Mouse (Mus musculus) gastrocnemius, postnatal 25 days (tissue): Measurements from ENCODE around the gene Hmcn1. TPM values are rescaled to one million over a fixed set of nuclear protein-coding genes. Genes with fewer than 3 reads are reported as not detected.

ENCODE experiments used
- DNase-seq: peaks from one replicate; pipeline ENCODE4 v3.0.0; 2022
- total RNA-seq, 2 experiments: library from RNA; stranded (reverse); gene quantifications; 1 replicate in 1 of 2; 2 replicates in 1 of 2; pipeline ENCODE4 v1.2.3; 2021

Hmcn1 gene
- total RNA-seq, 2 experiments from 2014 or later, result 7.9 to 8.6 TPM

DNA sequence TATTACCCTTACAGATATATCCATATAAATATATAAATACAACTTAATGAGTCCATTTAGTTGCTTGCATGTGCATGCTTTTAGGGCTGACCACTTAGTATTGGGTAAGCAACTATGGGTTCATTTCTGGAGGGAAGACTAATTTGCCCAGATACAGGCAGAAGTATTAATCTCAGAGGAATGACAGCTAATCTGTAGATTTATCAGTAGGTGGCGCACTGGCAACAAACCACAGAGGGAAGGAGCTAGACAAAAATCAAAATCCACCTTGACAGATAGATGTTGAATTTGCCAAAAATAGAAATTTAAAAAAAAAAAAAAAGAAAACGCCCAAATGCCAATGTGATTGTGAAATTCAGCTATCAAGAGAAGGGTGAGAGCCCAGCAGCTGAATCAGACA, 213.3 kb downstream of the Hmcn1 start:
- DNase-seq, result no peak

DNA sequence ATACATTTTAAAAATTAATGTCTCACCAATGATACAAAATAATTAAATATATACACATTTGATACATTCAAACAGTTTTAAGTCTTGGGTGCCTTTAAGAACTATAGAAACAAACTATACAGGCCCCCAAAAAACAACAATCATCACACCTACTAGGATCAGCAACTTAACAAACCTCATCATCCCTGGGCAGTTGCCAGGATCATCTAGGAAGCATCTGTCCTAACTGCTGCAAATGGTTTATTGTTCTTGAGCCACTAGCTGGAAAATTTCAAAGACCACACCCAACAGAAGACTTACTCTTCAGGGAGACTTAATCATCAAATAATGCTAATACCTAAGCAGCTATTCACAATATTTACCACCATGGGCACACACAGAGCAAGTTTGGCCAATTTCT, 216.5 kb downstream of the Hmcn1 start:
- no peak for DNase-seq

DNA sequence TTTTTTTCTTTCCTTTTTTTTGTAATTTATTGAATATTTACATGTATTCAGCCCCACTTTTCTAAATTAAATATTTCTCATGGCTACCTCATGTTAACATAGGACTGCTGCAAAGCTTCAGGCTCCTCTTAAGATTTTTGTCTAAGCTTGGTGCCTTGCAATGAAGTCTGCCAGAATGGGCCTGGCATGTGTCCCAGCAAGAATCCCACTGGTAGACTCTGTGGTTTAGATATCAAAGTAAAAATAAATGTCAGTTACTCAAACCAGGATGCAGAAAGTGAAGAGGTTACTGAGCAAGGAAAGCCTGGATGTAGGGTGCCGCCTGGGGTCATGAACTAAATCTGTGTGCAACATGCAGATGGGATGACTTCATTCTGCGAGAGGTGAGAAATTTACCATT, 217.5 kb downstream of the Hmcn1 start:
- DNase-seq, result no peak

DNA sequence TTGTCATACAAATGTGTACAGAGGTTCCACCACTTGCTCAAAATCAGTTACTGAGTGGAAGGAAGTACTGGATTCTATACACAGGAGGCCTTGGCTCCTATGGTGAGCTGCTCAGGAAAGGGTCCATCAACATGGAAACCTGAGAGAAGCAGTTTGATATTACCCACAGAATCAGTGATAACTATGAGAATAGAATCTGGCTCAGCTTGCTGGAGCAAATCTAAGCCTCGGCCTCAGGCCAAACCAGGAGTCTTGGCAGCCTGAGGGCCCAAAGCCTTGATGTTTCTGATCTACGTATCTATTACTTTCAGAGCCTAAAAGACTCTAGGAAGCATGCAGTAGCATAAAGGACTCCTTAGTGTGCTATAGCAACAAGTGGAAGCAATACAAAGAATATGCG, 220.3 kb downstream of the Hmcn1 start:
- DNase-seq, result no peak

DNA sequence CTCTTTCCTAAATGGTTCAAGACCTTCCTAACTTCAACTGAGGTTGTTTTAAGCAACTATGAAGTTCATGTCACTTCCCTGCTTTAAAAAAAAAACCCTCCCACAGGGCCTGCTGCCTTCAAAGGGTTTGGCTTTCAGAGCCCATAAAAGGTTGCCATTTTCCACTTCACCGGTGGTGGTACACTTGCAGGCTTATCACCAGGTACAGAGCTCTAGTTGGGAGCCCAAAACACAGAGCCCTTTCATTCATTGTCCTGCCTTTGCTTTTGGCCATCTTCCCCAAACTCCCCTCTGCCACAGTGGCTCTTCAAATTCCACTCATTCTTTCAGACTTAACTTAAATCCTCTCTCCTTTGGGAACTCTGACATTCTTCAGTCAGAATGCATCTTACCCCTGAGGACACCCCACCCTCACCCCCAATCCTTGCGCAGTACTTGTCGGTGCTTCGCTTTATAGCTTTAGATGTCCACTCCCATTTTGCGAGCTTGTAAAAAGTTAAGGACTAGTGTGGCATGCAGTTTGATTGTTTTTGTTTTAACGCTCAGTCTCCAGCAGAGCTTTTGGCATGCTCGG, 222.2 kb downstream of the Hmcn1 start:
- no peak for DNase-seq

DNA sequence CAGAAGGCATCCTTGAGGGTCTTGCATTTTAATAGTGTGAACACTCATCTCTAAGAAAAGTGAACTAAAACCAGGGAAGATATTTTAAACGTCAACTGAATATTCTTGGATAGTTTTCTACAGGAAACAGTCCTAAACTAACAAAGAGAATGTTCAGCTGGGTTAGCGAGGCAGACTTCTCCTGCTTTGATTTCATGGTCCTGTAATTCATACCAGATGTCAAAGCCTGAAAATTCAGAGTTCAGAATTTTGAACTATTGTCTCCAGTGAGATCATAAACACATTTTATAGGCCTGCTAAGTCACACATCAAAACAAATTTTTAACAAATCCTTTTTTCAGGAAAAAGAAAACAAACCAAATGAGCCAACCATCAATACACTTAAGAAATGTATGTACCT, 223.4 kb downstream of the Hmcn1 start:
- DNase-seq, result no peak

DNA sequence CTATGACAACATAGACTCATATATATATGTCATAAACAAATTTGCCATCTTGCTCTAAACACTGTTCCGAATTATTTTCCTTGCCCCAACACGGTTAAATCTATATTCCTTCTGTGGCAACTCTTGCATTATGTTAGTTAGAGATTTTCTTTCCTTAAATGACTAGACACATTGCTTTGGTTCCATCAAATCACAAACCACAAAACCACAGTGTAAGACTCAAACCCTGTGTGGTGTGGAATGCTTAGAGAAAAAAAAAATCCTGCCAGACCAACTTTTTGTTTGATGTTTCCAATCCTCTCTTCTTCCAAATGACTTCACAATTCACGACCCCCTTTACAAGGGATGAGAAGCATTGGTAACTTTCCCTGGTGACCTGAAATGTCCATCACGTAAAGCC, 231.6 kb downstream of the Hmcn1 start:
- DNase-seq, result no peak

DNA sequence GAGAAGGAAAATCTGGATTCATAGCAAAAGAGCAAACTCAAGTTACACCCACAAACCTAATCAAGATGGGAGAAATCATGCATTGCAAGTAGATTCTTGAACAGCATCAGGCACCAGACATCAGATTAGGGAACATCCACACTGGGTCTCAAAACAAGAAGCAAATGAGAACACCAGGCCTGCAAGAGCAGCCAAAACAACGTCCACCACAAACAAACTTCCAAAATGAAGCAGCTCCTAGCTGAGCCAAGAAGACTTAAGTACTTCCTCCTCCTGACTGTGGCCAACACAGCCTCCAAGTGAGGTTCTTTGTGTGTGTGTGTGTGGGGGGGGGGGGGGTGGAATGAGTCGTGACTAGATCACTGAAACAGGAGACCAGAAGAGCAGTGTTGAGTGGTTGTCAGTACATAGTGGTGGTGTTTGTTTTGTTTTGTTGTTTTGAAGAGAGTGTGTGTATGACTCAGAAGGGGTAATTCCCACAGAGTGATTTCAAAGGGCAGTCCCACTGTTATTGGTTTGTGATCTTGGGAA, 232.4 kb downstream of the Hmcn1 start:
- DNase-seq, result peak; percentile 33

DNA sequence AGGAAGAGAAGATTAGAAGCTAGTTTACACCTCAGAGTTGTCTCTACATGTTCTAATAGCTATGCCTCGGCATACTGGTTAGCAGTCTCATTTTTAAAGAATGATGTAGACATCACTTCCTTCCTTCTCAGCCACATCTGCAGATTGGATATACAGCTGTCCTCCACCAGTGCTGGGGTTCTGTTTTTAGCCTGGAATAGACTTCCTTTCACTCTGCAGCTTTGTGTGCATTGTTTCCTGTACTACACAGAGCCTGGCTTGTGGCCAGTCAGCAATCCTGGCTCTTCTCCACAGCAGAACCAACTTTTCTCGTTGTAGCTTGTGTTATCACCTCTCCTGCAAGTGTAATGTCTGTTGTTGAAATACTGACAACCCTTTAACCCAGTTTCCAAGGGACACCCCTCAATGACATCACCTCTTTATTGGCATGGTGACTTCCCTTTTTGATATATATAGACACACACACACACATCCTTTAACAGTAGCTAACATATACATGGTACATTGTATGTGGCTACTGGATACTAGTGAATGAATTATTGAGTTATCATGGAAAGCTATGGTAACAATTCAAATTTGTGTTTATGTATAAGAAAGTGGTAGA, 233.7 kb downstream of the Hmcn1 start:
- no peak for DNase-seq

DNA sequence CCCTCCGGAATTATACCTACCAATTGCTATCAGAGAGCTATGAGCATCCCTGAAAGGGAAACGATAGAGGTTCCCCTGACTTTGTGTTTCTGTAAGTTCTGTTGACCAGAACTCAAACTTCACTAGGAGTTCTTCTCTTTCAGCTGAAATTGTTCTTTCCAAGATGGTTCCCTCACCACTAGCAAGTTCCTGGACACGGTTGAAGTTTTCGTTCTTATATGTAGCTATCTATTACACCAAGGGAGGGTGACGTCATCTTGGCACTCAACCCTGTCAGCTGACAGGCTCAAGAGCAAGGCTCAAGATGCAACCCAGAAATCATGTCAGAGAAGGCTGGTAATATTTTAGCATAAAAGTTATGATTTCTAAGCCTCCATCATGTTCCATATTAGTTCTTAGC, 239.3 kb downstream of the Hmcn1 start:
- no peak for DNase-seq

DNA sequence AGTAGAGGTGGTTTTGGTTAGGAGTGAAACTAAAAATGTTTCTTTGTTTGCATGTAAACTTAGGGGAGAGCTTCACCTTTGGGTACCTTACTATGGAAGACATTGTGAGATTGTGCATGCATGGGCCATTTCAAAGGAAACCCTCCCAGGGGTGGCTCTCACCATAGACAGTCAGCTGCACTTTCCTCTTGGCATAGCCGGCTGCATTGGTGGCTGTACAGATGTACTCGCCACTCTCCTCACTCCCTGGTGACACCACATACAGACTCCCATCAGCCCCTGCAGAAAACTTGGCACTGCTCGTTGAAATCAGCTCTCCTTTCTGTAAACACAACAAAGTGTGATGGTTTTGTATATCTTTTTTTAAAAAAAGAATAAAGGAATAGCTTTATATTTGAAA, 244.5 kb downstream of the Hmcn1 start:
- DNase-seq, result no peak

DNA sequence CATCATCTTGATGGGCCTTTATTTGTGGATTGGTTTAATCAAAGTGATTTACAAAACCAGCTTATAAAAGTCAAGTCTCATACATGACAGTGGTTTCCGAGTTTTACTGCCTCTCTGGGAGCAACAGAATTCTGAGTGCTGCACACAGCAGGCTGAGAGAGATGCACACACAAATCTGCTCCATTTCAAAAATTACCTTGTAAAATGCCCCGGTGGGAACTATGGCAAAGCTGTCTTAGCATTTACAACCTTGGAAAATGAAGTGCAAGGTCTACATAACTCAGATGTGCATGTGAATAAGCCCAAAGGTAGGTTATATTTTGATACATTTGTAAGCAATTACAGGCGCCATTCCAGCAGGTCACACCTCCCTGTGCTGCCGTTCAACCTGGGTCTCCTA, 245.5 kb downstream of the Hmcn1 start:
- DNase-seq, result no peak

DNA sequence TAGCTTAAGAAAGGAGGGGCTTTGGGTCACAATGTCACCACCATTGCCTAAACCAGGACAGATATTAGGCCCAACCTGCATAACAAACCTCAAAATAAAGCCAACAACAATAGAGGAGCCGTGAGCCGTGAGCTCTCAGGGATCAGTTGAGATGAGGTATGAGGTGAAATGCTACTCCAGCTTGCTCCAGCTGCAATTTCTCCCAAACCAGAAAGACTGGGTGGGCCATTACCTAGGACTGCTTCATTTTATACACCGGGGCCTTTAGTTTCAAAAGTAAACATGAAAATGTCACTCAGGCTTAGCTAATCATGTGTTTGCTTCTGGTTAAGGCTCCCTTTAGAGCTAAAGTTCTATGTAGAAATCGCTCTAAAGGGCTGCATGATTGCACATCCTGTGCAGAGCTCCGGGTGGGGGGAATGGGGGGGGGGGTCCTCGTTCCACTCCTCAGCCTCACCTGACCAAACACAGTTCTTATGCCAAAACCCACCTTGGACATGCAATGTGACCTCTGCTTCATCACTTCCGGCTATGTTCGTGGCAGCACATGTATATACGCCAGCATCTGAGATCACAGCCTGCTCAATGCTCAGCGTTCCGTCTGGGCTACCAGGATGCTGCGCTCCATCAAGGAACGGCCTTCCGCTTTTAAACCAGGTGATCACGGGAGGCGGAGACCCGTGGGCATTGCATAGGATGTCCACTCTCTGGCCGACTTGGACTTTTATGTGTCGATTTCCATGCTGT, 250.0 kb downstream of the Hmcn1 start:
- no peak for DNase-seq

DNA sequence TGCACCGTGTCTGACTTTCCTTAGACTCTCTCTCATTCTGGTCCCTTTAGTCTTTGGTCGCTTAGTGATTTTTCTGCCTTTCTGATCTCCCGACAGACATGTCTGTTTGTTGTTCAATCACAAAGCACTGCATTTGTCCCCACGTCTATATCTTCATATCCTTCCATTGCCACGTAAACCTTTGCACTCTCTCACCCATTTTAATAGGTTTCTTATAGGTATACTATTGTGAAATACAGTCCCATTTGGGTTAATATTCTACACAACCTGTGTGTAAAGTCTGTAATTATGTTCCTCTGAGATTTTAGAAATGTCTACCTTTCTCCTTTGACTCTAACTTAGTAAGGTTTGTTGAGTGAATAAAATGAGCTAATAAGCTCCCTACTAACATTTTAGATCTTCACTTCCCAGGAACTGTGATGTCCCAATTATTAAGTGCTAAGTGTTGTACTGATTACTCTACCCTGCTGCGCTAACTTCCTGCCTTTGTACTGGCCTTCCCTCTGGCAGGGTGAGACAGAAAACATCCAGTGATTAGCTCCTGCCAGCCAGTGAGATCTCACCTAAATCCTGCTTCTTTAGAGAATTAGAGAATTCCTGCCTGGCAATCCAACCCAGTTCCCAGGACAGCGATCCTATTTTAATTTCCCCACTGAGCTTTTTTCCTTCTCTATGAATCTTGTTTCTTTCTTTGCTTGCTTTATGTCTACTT, 250.7 kb downstream of the Hmcn1 start:
- DNase-seq, result no peak

DNA sequence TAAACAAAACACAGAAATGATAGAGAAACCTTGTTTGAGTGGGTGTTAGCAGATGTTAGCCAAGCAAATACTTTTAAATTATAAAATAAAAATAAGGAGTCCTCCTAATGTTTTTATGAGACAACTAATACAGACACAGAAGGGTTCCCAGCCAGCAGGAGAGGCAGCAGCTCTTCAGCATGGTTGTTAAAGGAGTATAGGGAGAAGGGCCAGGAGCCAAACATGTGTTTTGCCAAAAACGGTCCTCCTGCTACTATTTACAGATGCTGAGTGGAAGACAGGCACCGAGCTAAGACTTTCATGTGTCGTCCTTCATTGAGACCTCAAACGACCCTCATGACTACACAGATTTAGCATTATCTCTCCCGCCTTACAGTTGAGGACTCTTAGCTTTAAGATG, 281.8 kb downstream of the Hmcn1 start:
- peak; percentile 27 for DNase-seq

DNA sequence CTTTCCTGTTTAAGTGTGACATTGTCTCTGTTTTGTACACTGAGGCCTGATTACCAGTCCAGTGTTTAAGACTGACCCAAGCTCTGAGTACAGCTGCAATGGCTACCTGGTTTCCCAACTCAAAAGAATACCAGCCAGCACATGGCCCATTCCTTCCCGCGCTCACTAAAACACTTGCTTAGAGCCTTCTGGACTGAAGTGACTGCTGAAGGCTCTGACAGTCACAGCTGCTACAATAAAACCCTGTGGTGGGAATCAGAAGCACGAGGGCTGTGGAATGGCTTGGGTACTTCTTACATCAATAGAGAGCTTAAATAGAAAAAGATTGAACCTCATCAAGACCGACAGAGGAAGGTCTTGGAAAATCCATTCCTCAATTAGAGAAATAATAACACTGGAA, 286.7 kb downstream of the Hmcn1 start:
- no peak for DNase-seq

DNA sequence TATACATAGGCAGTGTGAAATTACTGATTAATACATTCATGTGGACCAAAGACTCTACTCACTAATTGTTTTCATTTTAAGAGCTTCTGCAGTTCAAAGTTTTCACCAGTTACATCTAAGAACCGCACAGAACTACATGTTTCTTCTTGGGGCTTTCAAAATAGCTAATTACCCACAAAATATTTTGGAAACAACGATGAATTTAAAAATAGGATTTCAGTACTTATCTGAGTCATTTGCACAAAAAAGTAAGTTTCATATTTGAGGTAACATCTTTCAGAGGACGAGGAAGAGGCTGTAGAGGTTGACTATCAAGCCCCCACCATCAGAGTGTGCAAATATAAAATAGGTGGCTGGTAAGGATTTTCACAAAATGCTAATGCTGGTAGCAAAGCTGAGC, 295.5 kb downstream of the Hmcn1 start:
- DNase-seq, result no peak

DNA sequence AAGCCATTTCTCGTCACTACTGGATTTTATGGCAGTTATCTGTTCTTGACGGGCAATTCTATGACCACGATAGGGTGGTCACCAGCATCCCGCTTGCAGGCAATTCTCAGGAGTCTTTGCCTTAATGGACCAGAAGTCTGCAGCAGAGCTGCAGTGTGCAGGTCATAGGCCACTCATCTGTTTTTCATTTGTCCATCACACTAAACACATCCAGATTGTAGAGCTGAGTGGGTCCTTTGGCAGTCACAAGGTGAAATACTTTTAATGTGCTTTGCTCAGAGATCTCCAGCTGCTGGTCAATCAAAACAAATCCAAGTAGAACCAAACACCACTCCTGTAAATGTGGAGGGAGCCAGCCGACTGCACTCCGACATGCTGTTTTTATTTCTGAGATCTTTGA, 311.2 kb downstream of the Hmcn1 start:
- no peak for DNase-seq

DNA sequence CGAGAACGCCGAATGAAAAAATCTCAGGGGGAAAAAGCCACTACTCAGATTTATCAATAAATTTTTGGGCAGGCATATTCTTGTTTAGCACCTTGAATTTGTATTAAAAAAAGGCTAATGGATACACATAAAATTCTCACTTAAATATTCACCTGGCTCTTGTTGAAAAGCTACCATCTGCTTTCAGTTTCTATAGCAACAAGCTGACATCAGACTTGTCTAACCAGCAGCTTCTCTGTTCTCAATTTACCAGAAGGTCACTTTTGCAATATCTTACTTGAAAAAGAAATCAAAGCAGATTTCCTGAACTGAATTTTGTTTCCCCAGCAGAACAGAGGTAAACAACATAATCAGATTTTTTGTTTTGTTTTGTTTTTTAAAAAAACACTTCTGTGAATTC, 311.8 kb downstream of the Hmcn1 start:
- DNase-seq, result no peak

DNA sequence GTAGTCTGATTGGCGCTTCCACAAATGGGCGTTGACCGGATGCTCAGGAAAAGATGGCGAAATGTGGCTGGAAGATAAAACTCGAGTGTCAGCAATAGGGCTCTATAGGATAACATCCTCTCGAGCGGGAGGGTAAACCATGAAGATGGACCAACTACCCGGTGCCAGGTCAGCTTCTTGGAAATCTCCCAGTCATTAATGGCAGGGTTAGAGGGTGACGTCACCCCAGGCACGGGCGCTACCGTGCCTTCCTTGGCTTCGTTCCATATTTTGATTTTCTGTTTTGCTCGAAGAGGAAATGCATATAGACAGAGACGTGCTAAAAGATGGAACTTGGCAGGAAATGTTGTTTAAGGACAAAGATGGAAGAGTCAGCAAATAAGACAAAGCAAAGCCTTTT, 312.2 kb downstream of the Hmcn1 start:
- no peak for DNase-seq

DNA sequence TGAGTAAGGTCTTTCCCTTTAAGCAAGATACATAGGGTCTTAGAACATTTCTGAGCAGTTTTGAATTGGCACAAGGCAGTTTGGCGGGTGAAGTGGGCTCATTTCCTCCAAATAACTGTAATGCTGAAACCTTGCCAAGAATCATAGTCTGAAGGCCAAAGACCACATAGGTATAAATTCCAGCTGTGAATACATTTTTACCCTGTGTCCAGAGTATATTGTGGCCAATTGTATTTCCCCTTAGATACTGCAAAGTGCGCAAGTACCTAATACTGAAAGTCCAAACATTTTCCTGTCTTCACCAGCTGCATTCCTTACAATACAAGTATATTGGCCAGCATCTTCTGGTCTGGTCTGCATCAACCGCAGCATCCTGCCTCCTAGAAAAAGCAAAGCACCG, 312.9 kb downstream of the Hmcn1 start:
- DNase-seq, result no peak

DNA sequence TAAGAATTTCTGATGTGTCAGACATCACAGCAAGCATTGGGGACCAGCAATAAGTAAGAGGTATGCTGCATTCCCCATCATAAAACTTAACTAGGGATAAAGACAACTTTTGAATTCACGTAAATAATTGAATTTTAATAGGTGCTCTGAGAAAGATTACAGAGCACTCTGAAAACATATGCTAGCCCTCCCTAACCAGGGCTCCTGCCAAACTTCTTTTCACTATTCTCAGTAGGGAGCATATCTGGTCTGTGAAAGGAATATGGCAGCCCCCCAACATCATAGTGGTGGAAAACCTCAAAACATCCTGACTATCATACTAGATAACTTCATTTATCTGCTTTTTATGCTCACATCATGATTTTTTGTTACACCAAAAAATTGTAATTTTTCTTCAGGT, 347.9 kb downstream of the Hmcn1 start:
- no peak for DNase-seq

DNA sequence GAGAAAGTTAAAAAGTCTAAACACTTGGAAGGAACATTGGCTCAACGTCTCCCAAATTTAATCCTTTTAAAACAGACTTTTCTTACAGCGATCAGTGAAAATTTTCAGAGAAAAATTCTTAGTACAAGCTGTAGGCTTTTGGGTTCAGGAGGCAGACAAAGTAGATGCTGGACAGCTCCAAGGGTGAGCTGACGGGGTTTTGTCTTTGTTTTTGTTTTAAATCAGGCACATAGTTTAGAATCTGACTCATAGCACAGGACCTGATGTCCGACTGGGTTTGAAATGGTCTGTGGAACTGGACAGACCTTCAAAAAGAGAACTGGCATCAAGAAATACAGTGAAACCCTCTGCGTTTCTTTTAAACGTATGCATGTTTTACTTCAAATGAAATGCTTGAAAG, 353.7 kb downstream of the Hmcn1 start:
- no peak for DNase-seq
